Mouse (Mus musculus) hindbrain, postnatal 0 days (tissue): ENCODE data around the gene Ptcd1. TPM values are rescaled to one million over a fixed set of nuclear protein-coding genes. Genes with fewer than 3 reads are reported as not detected.
A peak's percentile ranks its signal among the peaks of the same experiment; 100 is the strongest.
"Not testable (repeated sequence)": the region's sequence is repeated elsewhere in the genome, so short reads cannot be mapped to it uniquely, and the experiment has no call there.

ENCODE experiments used
- ATAC-seq: fragments of 200-750 bp; cut with Nextera tagmentation; 2 replicates; pipeline ENCODE4 v1.8.0; 2017; ENCODE audit warnings: mild to moderate bottlenecking, moderate TSS enrichment, moderate library complexity
- DNase-seq: peaks from one replicate; pipeline ENCODE4 v3.0.0-alpha.2; 2015; ENCODE audit warnings: low spot score
- H3K27ac ChIP-seq: fragments of 300-500 bp; sonication (generic); 2 replicates; pipeline ENCODE4 v1.5.1; 2014; ENCODE audit warnings: mild to moderate bottlenecking
- H3K27me3 ChIP-seq: fragments of 300-500 bp; sonication (generic); 2 replicates; pipeline ENCODE4 v1.6.1; 2014; ENCODE audit warnings: low read length, mixed read lengths; ENCODE audit not compliant: insufficient read depth
- H3K36me3 ChIP-seq: fragments of 300-500 bp; sonication (generic); 2 replicates; pipeline ENCODE4 v1.6.1; 2014; ENCODE audit warnings: low read length, mixed read lengths; ENCODE audit not compliant: insufficient read depth
- H3K4me1 ChIP-seq: fragments of 300-500 bp; sonication (generic); 2 replicates; pipeline ENCODE4 v1.6.1; 2014; ENCODE audit warnings: antibody characterized with exemption, low read length, mixed read lengths; ENCODE audit not compliant: insufficient read depth
- H3K4me2 ChIP-seq: fragments of 300-500 bp; sonication (generic); 2 replicates; pipeline ENCODE4 v1.6.1; 2014; ENCODE audit warnings: low read depth, mild to moderate bottlenecking, low read length, moderate library complexity, mixed read lengths
- H3K4me3 ChIP-seq: fragments of 300-500 bp; sonication (generic); 2 replicates; pipeline ENCODE4 v1.5.1; 2014; ENCODE audit warnings: low read length
- H3K9ac ChIP-seq: fragments of 300-500 bp; sonication (generic); replicated peaks from 2 replicates; pipeline ENCODE4 v1.6.1; 2014; ENCODE audit warnings: mild to moderate bottlenecking, low read length, moderate library complexity, mixed read lengths
- H3K9me3 ChIP-seq: fragments of 300-500 bp; sonication (generic); 2 replicates; pipeline ENCODE4 v1.6.1; 2016; ENCODE audit warnings: low read length, mixed read lengths
- CTCF ChIP-seq: IDR thresholded peaks from 2 replicates; pipeline ENCODE4 v1.5.1; 2016; ENCODE audit warnings: antibody characterized with exemption, control low read depth, low read depth
- WGBS: fragments of 180-500 bp; shearing (Covaris S2); extraction: QIAGEN DNeasy Blood & Tissue Kit; methylation state at CpG from one replicate; pipeline ENCODE4 v1.1.7; 2014; 5-methylcytosine and 5-hydroxymethylcytosine counted together
- polyA plus RNA-seq: library from polyadenylated mRNA; unstranded; fragments of >200 nt; fragmentation: Nextera tagmentation; extraction: Ambion mirVana; gene quantifications from 2 replicates; pipeline ENCODE4 v1.2.1, GENCODE M21; 2015
- total RNA-seq: library from RNA; depleted of rRNA; stranded (reverse); fragments of >200 nt; gene quantifications from 2 replicates; pipeline ENCODE4 v1.2.3, GENCODE M21; 2014

Ptcd1 gene
- total and polyA plus RNA-seq, 2 experiments from 2014 or later = 17.5 to 28.6 TPM

DNA sequence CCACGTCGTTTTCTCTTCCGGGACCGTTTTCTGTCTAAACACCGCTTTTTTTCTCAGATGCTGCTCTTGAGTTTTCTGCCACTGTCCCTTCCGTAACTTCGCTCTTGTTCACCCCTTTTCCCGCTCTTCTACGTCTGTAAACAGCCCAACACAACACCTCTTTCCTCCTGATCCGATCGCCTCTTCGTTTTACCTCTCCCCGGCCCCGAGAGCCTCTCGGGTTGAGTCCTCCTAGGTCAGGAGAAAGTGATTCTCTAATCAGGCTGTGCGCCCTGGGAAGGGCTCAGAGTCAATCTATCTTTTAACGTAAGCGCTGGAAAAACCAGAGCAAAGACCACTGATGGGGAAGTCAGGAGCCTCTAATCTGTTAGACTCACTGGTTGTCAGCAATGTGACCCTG is 26.3 kb downstream of the Ptcd1 start:
- Histone ChIP-seq H3K27ac (peak overlapping the region; percentile 95), H3K36me3 (peaks cover 28% of the 10 kb centered on the region), H3K4me2 (peak overlapping the region; percentile 97), H3K9me3 (no peaks in the 10 kb centered on the region), H3K27me3 (no peaks in the 10 kb centered on the region), H3K4me3 (peak overlapping the region; percentile 99), H3K9ac (peak overlapping the region; percentile 86), H3K4me1 (peaks cover 18% of the 10 kb centered on the region)
- ATAC-seq = no peak
- DNase-seq = no peak
- TF ChIP-seq CTCF = no peak
- WGBS = under 1% methylated on average over 18 of the region's 18 CpGs

DNA sequence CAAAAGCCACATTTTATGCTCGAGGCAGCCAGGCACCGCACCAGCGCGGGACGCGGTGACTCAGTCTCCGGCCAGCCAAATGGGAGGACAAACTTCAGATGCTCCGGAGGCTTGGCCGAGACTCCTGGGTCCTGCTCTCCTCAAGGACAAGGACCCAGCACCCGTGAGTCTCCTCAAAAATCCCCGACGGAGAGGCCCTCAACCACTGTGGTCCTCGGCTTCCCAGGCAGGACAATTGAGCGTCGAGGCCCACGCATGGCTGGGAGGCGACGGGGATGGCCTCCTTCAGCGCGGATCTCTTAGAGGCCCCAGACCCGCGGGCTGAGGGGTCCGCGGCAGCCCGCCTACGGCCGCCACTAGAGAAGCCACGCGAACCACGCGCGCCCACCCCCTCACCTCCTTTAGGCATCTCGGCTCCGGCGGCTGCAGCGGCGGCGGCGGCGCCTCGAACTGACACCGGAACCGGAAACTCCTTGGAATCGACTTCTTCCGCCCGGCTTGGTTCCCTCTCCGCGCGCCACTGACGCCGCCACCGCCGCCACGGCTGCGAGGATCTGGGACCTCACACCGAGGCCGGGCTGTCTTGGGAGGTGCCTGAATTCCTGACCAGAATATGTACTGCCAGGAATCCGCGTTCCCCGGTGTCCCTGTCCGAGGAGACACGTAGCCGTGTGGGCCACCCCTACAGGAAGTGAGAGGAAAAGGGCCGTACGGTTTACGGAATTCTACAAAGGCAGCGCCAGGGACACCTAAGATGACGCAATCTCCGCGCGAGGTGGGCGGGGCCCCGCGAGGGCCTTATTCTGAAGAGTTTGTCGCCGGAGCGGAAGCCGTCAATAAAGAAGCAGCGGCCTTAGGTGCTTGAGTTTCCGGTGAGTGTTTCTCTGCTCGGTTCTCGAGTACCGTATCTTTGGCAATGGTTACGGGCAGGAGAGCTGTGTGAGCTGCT is 27.1 kb downstream of the Ptcd1 start, which contains the start of the genes Pdap1 and Bud31:
Pdap1 (minus strand) TSS at position 668 of the 949 bp plus-strand sequence.
Bud31 (plus strand) TSS at position 792 of the 949 bp plus-strand sequence.
- Histone ChIP-seq H3K4me2 (peak within 1 kb of the TSS; percentile 97), H3K4me1 (peaks cover 18% of the 10 kb centered on the region), H3K27ac (peak within 1 kb of the TSS; percentile 95), H3K9me3 (no peaks in the 10 kb centered on the region), H3K4me3 (peak within 1 kb of the TSS; percentile 99), H3K27me3 (no peaks in the 10 kb centered on the region), H3K9ac (peak within 1 kb of the TSS; percentile 86), H3K36me3 (peaks cover 26% of the 10 kb centered on the region)
- under 1% methylated on average over 82 of the region's 84 CpGs for WGBS
- peak; percentile 32 for TF ChIP-seq CTCF
- ATAC-seq (peak; percentile 95), DNase-seq (peak; percentile 97)

DNA sequence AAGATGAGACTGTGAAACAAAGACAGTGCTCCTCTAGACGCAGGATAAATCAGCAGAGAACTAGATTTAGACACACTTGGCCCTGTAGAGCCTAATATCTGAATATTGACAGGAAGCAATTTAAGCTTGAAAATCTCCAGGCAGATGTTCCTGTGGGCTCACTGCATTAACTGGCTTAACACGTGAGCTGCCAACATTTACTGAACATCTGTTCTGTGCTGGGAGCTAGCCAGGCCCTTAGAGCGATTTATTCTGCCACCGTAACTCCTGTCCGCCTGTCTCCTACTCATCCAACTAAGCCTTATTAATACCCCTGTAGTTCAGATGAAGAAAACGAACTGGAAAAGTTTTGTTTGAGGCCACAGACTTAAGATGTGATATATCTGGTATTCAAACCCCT is 28.1 kb downstream of the Ptcd1 start:
- Histone ChIP-seq H3K36me3 (peaks cover 31% of the 10 kb centered on the region), H3K4me3 (peak overlapping the region; percentile 99), H3K27ac (peak overlapping the region; percentile 95; the same call in 1 of the 2 replicates), H3K9ac (peak overlapping the region; percentile 86), H3K9me3 (no peaks in the 10 kb centered on the region), H3K4me1 (peaks cover 18% of the 10 kb centered on the region), H3K4me2 (peak overlapping the region; percentile 97), H3K27me3 (no peaks in the 10 kb centered on the region)
- peak; percentile 43 for DNase-seq
- WGBS = 11% methylated on average over 6 of the region's 6 CpGs
- TF ChIP-seq CTCF = no peak
- no peak for ATAC-seq

DNA sequence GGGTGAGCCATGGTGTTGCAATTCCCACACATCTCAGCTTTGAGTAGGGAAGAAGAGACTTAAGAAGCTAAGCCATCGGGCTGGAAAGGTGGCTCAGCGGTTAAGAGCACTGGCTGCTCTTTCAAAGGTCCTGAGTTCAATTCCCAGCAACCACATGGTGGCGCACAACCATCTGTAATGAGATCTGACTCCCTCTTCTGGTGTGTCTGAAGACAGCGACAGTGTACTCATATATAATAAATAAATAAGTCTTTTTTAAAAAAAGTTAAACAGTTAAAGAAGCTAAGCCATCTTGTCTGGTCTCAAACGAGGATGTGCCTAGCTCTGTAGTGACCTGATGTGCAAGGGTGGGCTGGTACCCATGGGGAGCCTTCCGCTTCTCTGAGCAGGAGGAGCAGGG is 33.6 kb downstream of the Ptcd1 start:
- H3K4me2 ChIP-seq, DNase-seq, H3K4me1 ChIP-seq, ATAC-seq, H3K9me3 ChIP-seq, H3K9ac ChIP-seq, H3K4me3 ChIP-seq, H3K27ac ChIP-seq, H3K27me3 ChIP-seq: not testable (repeated sequence)
- WGBS = 85% methylated on average over 6 of the region's 6 CpGs
- peaks cover 60% of the 10 kb centered on the region for H3K36me3 ChIP-seq
- TF ChIP-seq CTCF = 0 out of 2 replicates have a peak, but pooled peaks have one; percentile 8

DNA sequence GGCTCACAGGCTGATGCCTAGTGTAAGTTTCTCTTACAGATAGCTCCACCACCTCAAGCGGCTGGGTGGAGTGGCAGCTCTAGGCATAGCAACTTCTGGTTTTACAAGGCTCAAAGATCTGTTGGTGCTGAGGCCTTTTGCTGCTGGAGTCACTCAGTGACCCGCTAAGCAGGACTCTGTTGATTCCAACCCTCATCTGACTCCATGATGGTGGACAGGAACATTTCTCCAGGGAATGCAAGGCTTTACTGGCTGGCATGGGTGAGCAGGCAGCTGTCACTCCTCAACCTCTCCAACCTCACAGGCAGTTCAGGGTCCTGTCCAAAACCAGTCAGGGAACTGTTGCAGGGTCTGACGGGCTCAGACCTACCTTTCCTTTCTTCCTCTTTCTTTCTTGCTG is 35.9 kb downstream of the Ptcd1 start:
- Histone ChIP-seq H3K27ac (no peak overlapping the region), H3K4me2 (no peak overlapping the region), H3K9ac (no peak overlapping the region), H3K27me3 (no peaks in the 10 kb centered on the region), H3K4me1 (no peaks in the 10 kb centered on the region), H3K4me3 (no peak overlapping the region), H3K9me3 (no peaks in the 10 kb centered on the region), H3K36me3 (peaks cover 73% of the 10 kb centered on the region)
- no peak for DNase-seq
- ATAC-seq = no peak
- no peak for TF ChIP-seq CTCF
- WGBS = 91% methylated on average over 3 of the region's 3 CpGs

DNA sequence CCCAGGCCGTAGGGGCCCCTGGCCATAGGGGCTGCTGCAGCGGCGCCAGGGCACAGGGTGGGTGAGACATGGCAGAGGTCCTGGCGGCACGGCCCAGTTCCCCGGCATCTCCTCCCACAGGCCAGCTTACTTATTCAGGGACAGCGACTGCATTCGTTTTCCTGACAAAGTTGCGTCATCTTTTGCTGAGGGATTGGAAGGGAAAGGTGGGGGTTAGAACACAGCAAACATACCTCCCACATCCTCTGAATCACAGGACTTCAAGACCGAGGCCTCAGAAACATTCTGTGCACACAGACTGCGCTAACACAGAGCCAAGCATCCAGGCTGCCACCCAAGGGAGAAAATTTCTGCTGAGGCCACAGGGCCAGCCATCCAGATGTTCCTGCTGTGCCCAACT is 36.7 kb downstream of the Ptcd1 start:
- H3K9ac ChIP-seq = no peak overlapping the region
- H3K36me3 ChIP-seq = peaks cover 71% of the 10 kb centered on the region
- no peaks in the 10 kb centered on the region for H3K4me1 ChIP-seq
- H3K27ac ChIP-seq = no peak overlapping the region
- no peaks in the 10 kb centered on the region for H3K27me3 ChIP-seq
- TF ChIP-seq CTCF = no peak
- H3K9me3 ChIP-seq = no peaks in the 10 kb centered on the region
- no peak overlapping the region for H3K4me3 ChIP-seq
- H3K4me2 ChIP-seq = no peak overlapping the region
- WGBS = 89% methylated on average over 11 of the region's 11 CpGs
- no peak for ATAC-seq
- no peak for DNase-seq

DNA sequence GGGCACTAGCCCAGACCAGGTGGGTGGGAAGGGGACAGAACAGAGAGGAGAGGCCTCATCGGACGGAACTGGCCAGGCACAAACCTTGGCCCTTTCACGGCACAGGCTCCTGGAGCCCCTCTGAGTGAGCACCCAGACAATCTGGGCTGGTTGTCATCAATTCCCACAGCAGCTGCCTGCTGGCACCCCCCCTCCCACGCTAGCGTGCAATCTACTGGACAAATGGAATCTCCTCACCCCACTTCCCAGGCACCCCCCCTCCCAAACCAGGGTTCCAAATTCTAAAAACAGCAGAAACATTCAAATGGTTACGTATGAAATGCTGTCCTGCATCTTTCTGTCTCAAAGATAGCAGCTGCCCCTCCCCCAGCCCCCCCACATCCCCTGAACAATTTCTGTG is 37.1 kb downstream of the Ptcd1 start:
- H3K36me3 ChIP-seq = peaks cover 67% of the 10 kb centered on the region
- not testable (repeated sequence) for H3K27me3 ChIP-seq, H3K4me3 ChIP-seq, H3K4me1 ChIP-seq, DNase-seq, H3K9me3 ChIP-seq, H3K9ac ChIP-seq, H3K4me2 ChIP-seq, H3K27ac ChIP-seq, ATAC-seq
- WGBS = 96% methylated on average over 5 of the region's 6 CpGs
